Mouse (Mus musculus): Measurements from ENCODE around the gene Rnf8.
A peak's percentile ranks its signal among the peaks of the same experiment; 100 is the strongest.

The Rnf8 gene

GRCm38 (mm10) chr17:29680174-29680573 is 65.6 kb downstream of the Rnf8 start:
- no peak for DNase-seq (ENCODE audit: low read depth, low spot score)

DNA sequence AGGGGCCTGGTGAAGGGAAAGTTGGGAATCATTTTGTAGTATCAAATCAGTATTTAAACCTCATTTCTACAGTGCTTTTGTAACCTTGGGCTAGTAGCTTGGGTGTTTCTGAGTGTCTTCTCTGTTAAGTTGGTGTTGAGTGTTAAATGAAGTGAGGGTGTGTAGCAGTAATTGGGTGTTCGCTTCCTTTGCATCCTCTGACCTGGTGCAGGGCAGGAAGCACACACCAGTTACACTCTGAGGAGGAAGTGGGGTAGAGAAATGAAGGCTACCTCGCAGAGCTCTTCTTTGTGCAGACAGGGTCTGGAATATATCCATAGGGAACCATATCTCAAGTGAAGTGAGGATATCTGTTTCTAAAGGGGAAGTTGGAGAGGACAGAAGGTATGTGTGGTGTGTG is 66.3 kb downstream of the Rnf8 start:
- DNase-seq (ENCODE audit: low read depth, low spot score), result no peak

DNA sequence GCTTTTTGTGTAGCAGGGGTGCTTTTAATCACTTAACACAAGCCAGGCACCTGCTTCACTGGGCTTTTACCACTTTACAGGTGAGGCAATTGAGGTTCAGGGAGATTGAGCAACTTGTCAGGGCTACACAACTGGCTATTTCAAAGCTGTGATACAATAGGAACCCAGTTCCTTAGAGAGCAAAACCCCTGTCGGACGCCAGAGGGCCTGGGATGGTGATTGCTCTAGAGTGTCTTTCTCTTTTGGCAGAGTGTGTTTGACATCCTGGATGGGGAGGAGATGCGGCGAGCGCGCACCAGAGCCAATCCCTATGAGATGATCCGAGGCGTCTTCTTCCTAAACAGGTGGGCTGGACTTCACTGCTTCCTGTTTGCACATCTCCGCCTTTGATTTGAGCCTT is 67.1 kb downstream of the Rnf8 start:
- DNase-seq (ENCODE audit: low read depth, low spot score), result peak; percentile 42

- no peak for DNase-seq (ENCODE audit: low read depth, low spot score)
These were observed 67.7 kb downstream of the Rnf8 start for GRCm38 (mm10) chr17:29682261-29682660.

DNA sequence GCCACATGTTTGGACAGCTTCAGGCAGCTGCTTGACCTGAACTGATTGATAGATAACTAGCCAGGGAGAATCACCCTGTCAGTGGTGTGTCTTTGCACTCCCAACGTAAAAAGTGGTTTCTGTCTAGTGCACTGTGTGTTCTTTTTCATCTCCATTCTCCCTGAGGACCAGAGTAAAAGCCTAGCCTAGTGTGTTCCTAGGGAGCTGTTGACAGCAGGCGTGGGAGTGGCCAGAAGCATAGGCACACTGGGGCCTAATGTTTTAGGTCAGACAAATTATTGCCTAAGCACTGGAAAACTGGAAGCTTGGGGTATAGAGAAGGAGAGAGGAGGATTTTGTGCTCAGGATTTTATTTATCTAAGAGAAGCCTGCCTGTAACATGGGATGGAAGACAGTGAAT is 68.5 kb downstream of the Rnf8 start:
- no peak for DNase-seq (ENCODE audit: low read depth, low spot score)

DNA sequence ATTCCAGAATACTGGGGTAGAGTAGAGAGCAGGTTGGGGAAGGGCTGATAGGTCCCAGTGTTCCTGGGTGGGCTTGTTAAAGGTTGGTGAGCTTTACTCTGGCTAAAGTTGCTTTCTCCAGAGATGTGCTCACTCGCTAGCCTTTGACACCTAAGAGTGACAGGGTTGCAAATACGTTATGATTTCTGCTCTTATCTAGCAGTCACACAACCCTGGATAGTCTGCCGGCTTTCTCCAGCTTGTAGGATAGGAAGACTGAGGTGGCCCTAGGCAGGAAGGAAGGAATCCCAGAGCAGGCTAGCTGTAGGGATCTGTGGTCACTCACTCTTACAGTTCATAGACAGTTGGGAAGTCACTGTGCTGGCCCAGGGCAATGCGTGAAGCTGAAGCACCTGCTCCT is 69.7 kb downstream of the Rnf8 start:
- no peak for DNase-seq (ENCODE audit: low read depth, low spot score)

DNA sequence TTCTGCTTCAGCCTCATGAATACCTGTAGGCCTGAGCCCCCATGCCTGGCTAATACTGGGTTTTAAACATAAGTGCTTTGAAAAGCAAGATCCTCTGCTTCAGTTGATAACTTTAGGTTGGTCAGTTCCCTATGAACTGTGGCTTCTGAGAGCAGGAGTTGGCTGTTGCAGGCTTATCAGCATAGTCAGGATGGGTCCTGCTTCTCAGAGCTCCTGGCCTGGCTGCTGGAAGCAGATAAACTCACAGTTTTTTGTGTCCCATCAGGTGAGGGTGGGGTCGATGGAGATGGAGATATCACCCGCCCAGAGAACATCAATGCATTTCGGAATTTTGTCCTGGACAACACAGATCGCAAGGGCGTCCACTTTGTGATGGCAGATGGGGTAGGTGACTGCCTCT is 72.2 kb downstream of the Rnf8 start:
- DNase-seq (ENCODE audit: low read depth, low spot score), result no peak

DNA sequence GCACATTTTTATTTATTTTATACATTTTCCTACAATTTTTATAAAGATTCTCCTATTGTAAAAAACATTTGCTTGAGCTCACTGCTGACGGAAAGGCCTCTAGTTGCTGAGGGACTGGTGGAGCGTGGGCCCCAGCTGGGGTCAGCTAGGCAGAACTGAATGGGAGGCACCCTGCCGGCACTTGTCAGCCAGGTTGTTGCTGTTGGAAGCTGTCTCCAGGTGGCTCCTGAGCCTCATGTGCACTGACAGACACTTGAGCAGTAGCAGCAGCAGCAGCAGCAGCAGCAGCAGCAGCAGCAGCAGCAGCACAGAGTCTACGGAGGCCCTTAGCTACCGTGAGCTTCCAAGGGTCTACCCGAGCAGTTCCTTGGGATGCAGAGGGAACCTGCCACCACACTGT is 72.8 kb downstream of the Rnf8 start:
- no peak for DNase-seq (ENCODE audit: low read depth, low spot score)

DNA sequence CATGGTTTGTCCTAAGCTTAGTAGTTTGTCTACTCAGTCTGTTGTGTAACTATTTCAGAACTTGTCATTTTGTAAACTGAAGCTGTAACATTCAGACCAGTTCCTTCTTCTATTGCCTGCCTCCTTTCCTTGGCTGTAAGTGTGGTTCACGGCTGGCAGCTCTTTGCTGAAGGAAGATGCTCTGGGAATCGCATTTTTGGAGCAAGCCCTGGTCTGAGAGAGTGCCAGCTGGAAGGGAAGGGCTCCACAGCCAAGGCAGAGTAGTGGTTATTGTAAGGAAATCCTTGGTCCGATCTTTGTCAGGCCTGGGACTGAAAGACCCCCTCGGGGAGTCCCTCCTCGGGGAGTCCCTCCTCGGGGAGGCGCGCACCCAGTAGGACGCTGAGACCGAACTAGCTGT is 74.0 kb downstream of the Rnf8 start:
- no peak for DNase-seq (ENCODE audit: low read depth, low spot score)

GRCm38 (mm10) chr17:29690257-29690656 is 75.7 kb downstream of the Rnf8 start:
- no peak for DNase-seq (ENCODE audit: low read depth, low spot score)

GRCm38 (mm10) chr17:29692827-29693226 is 78.2 kb downstream of the Rnf8 start:
- no peak for DNase-seq (ENCODE audit: low read depth, low spot score)

- DNase-seq (ENCODE audit: low read depth, low spot score), result no peak
These were observed 79.0 kb downstream of the Rnf8 start for GRCm38 (mm10) chr17:29693571-29693970.

DNA sequence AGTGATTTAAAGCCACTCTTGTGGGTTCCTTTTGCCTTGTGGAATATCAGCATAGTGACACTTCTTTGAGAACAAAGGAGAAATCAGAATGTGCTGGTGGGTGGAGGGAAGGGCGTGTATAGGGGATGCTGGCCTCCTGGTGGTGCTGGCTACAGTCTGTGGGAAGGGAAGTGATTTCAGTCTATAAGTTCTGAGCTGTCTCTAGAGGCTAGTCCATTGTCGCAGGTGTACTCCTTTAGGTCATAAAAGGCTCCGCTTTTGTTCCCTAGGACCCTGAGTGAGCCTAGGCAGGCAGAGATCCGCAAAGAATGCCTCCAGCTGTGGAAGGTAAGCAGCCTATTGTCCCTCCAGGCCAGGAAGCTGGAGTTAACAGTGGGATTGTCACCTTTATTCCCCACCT is 79.9 kb downstream of the Rnf8 start:
- DNase-seq (ENCODE audit: low read depth, low spot score), result peak; percentile 73

All from R1 (cell line).